Mouse (Mus musculus) limb, embryonic 11.5 days (tissue): ENCODE results near the gene Stum. TPM values are rescaled to one million over a fixed set of nuclear protein-coding genes. Genes with fewer than 3 reads are reported as not detected.
"Not testable (repeated sequence)": the region's sequence is repeated elsewhere in the genome, so short reads cannot be mapped to it uniquely, and the experiment has no call there.

ENCODE experiments used
- ATAC-seq: fragments of 200-750 bp; cut with Nextera tagmentation; 2 replicates; pipeline ENCODE4 v1.8.0; 2017; ENCODE audit warnings: low read depth; ENCODE audit not compliant: insufficient number of reproducible peaks, low FRiP score, low TSS enrichment
- DNase-seq: peaks from one replicate; pipeline ENCODE4 v3.0.0-alpha.2; 2015; ENCODE audit warnings: low spot score
- H3K27ac ChIP-seq: fragments of 300-500 bp; sonication (generic); replicated peaks from 2 replicates; pipeline ENCODE4 v1.5.1; 2014; ENCODE audit warnings: low read depth, mild to moderate bottlenecking, low read length
- H3K27me3 ChIP-seq: fragments of 300-500 bp; sonication (generic); 2 replicates; pipeline ENCODE4 v1.6.1; 2014; ENCODE audit warnings: mild to moderate bottlenecking, low read length, mixed read lengths; ENCODE audit not compliant: control insufficient read depth, insufficient read depth
- H3K36me3 ChIP-seq: fragments of 300-500 bp; sonication (generic); 2 replicates; pipeline ENCODE4 v1.6.1; 2014; ENCODE audit warnings: mild to moderate bottlenecking, low read length, moderate library complexity, mixed read lengths; ENCODE audit not compliant: control insufficient read depth, insufficient read depth
- H3K4me1 ChIP-seq: fragments of 300-500 bp; sonication (generic); 2 replicates; pipeline ENCODE4 v1.6.1; 2014; ENCODE audit warnings: low read length, mixed read lengths; ENCODE audit not compliant: control insufficient read depth, insufficient read depth
- H3K4me2 ChIP-seq: fragments of 300-500 bp; sonication (generic); 2 replicates; pipeline ENCODE4 v1.6.1; 2014; ENCODE audit warnings: low read depth, mild to moderate bottlenecking, moderate library complexity; ENCODE audit not compliant: severe bottlenecking
- H3K4me3 ChIP-seq: fragments of 300-500 bp; sonication (generic); 2 replicates; pipeline ENCODE4 v1.5.1; 2014; ENCODE audit warnings: low read depth, low read length
- H3K9ac ChIP-seq: fragments of 300-500 bp; sonication (generic); 2 replicates; pipeline ENCODE4 v1.6.1; 2014; ENCODE audit warnings: mild to moderate bottlenecking, low read length
- H3K9me3 ChIP-seq: fragments of 300-500 bp; sonication (generic); 2 replicates; pipeline ENCODE4 v1.6.1; 2016; ENCODE audit warnings: low read length; ENCODE audit not compliant: control insufficient read depth
- WGBS: fragments of 180-500 bp; shearing (Covaris S2); extraction: QIAGEN DNeasy Blood & Tissue Kit; methylation state at CpG from one replicate; pipeline ENCODE4 v1.1.7; 2014; 5-methylcytosine and 5-hydroxymethylcytosine counted together
- polyA plus RNA-seq: library from polyadenylated mRNA; unstranded; fragments of >200 nt; fragmentation: Nextera tagmentation; extraction: Ambion mirVana; gene quantifications from 2 replicates; pipeline ENCODE4 v1.2.1, GENCODE M21; 2014

The Stum gene
- polyA plus RNA-seq, 1 experiment from 2014 or later = 0.93 TPM

GRCm38 (mm10) chr1:180393873-180394272, 89.4 kb downstream of the Stum start:
- WGBS = 90% methylated on average over 12 of the region's 12 CpGs
- no peak for ATAC-seq

GRCm38 (mm10) chr1:180393017-180393797, 90.1 kb downstream of the Stum start:
- ATAC-seq = no peak
- H3K4me1 ChIP-seq = no peaks in the 10 kb centered on the region
- no peaks in the 10 kb centered on the region for H3K27me3 ChIP-seq
- no peak overlapping the region for H3K9ac ChIP-seq
- H3K4me3 ChIP-seq = no peak overlapping the region
- WGBS = 89% methylated on average over 9 of the region's 9 CpGs
- H3K9me3 ChIP-seq = no peaks in the 10 kb centered on the region
- no peak for DNase-seq
- no peaks in the 10 kb centered on the region for H3K36me3 ChIP-seq
- H3K4me2 ChIP-seq = no peak overlapping the region
- H3K27ac ChIP-seq = no peak overlapping the region

More at GRCm38 (mm10) chr1:180393873-180394272, 89.4 kb downstream of the Stum start:
- no peaks in the 10 kb centered on the region for H3K27me3 ChIP-seq
- no peak overlapping the region for H3K9ac ChIP-seq
- H3K9me3 ChIP-seq = no peaks in the 10 kb centered on the region
- H3K36me3 ChIP-seq = no peaks in the 10 kb centered on the region
- H3K4me3 ChIP-seq = no peak overlapping the region
- H3K27ac ChIP-seq = no peak overlapping the region
- no peak overlapping the region for H3K4me2 ChIP-seq
- no peak for DNase-seq
- no peaks in the 10 kb centered on the region for H3K4me1 ChIP-seq

- 77% methylated on average over 5 of the region's 5 CpGs for WGBS
- H3K9ac ChIP-seq = no peak overlapping the region
- DNase-seq (no peak), ATAC-seq (no peak)
- H3K4me3 ChIP-seq = no peak overlapping the region
- H3K4me2 ChIP-seq = no peak overlapping the region
- H3K4me1 ChIP-seq = no peaks in the 10 kb centered on the region
- no peak overlapping the region for H3K27ac ChIP-seq
- H3K9me3 ChIP-seq = no peaks in the 10 kb centered on the region
- H3K27me3 ChIP-seq = no peaks in the 10 kb centered on the region
- H3K36me3 ChIP-seq = no peaks in the 10 kb centered on the region
Measured at GRCm38 (mm10) chr1:180392137-180392798, 91.0 kb downstream of the Stum start.

GRCm38 (mm10) chr1:180391575-180391945, 91.7 kb downstream of the Stum start:
- H3K27me3 ChIP-seq = no peaks in the 10 kb centered on the region
- no peak for ATAC-seq

GRCm38 (mm10) chr1:180390746-180391574, 92.3 kb downstream of the Stum start:
- no peaks in the 10 kb centered on the region for H3K27me3 ChIP-seq
- H3K9ac ChIP-seq = no peak overlapping the region
- no peaks in the 10 kb centered on the region for H3K9me3 ChIP-seq
- DNase-seq = no peak
- ATAC-seq = no peak
- peaks cover 5% of the 10 kb centered on the region; the same call in 1 of the 2 replicates for H3K4me1 ChIP-seq
- no peak overlapping the region for H3K4me2 ChIP-seq
- no peak overlapping the region for H3K27ac ChIP-seq
- 84% methylated on average over 10 of the region's 10 CpGs for WGBS
- H3K36me3 ChIP-seq = no peaks in the 10 kb centered on the region
- no peak overlapping the region for H3K4me3 ChIP-seq

More at GRCm38 (mm10) chr1:180391575-180391945, 91.7 kb downstream of the Stum start:
- Histone ChIP-seq H3K9me3 (no peaks in the 10 kb centered on the region), H3K27ac (no peak overlapping the region), H3K4me1 (0 out of 2 replicates have a peak, but pooled peaks cover 2% of the 10 kb centered on the region), H3K36me3 (no peaks in the 10 kb centered on the region), H3K9ac (no peak overlapping the region), H3K4me2 (no peak overlapping the region), H3K4me3 (no peak overlapping the region)
- WGBS = 87% methylated on average over 4 of the region's 4 CpGs
- DNase-seq = no peak

GRCm38 (mm10) chr1:180390321-180390731, 93.0 kb downstream of the Stum start:
- H3K27ac ChIP-seq = no peak overlapping the region
- H3K27me3 ChIP-seq = no peaks in the 10 kb centered on the region
- H3K4me3 ChIP-seq = no peak overlapping the region
- WGBS = 83% methylated on average over 3 of the region's 3 CpGs
- ATAC-seq (no peak), DNase-seq (no peak)
- no peaks in the 10 kb centered on the region for H3K36me3 ChIP-seq
- no peaks in the 10 kb centered on the region for H3K9me3 ChIP-seq
- no peak overlapping the region for H3K9ac ChIP-seq
- H3K4me1 ChIP-seq = peaks cover 5% of the 10 kb centered on the region; the same call in 1 of the 2 replicates
- no peak overlapping the region for H3K4me2 ChIP-seq

GRCm38 (mm10) chr1:180389213-180389760, 94.0 kb downstream of the Stum start:
- H3K4me3 ChIP-seq, H3K9ac ChIP-seq, DNase-seq, H3K36me3 ChIP-seq, H3K27ac ChIP-seq, ATAC-seq, H3K4me1 ChIP-seq, H3K9me3 ChIP-seq, H3K4me2 ChIP-seq, H3K27me3 ChIP-seq: not testable (repeated sequence)
- WGBS = 84% methylated on average over 11 of the region's 11 CpGs

- Histone ChIP-seq H3K4me2 (no peak overlapping the region), H3K27ac (no peak overlapping the region), H3K36me3 (no peaks in the 10 kb centered on the region), H3K27me3 (no peaks in the 10 kb centered on the region), H3K4me1 (peaks cover 5% of the 10 kb centered on the region; the same call in 1 of the 2 replicates), H3K4me3 (no peak overlapping the region), H3K9me3 (no peaks in the 10 kb centered on the region), H3K9ac (no peak overlapping the region)
- DNase-seq = no peak
- 63% methylated on average over 1 of the region's 1 CpGs for WGBS
- no peak for ATAC-seq
Measured at GRCm38 (mm10) chr1:180388481-180388880, 94.8 kb downstream of the Stum start.
